Mouse (Mus musculus) CD4-positive, CD25-positive, alpha-beta regulatory T cell (primary cell): ENCODE results near the gene Sptlc3. TPM values are rescaled to one million over a fixed set of nuclear protein-coding genes. Genes with fewer than 3 reads are reported as not detected.

ENCODE experiments used
- polyA plus RNA-seq: library from polyadenylated mRNA; unstranded; fragments of 100-300 nt; shearing (Covaris generic); gene quantifications from one replicate; pipeline ENCODE4 v1.2.1, GENCODE M21; 2017

Sptlc3 gene
- polyA plus RNA-seq = not detected

GRCm38 (mm10) chr2:139493836-139494235 lies at the start of gene Sptlc3:
Gene Sptlc3, plus strand, starts transcription at chr2:139493913.

DNA sequence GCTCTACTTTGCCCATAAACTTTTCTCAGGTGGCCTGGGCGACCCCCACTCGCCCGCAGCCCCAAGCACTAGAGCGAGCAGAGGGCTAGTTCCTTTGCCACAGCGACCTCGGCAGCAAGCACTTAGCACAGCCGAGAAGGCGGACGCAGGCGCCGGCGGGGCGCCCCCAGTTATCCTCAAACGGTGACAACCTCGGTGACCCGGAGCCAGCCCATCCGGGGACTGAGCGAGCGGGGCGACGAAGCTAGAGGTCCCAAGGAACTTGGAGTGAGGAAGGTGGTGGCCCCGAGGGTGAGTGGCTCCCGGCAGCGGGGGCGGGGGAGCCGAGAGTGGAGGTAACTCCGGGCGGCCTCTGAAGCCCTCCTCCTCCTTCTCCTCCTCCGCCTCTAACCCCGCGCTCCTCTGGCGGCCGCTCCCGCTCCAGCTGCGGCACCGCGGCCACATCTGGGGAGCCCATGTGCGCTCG lies 184.1 kb downstream of the Sptlc3 start, which contains the start of gene Ism1:
Gene Ism1 (plus strand): TSS at position 370 of the 466 bp plus-strand sequence.

Other genes starting within 250 kb of the Sptlc3 start
- not detected for gene Ism1, start 184.3 kb downstream of the Sptlc3 start, polyA plus RNA-seq